Mouse (Mus musculus) embryonic facial prominence, embryonic 15.5 days (tissue): ENCODE results near the gene Nkain4. TPM values are rescaled to one million over a fixed set of nuclear protein-coding genes. Genes with fewer than 3 reads are reported as not detected.

Experiments
- ATAC-seq: fragments of 200-750 bp; cut with Nextera tagmentation; 2 replicates; pipeline ENCODE4 v1.8.0; 2017; ENCODE audit warnings: low read depth, moderate TSS enrichment; ENCODE audit not compliant: insufficient number of reproducible peaks, low FRiP score, low TSS enrichment
- H3K27ac ChIP-seq: fragments of 300-500 bp; sonication (generic); replicated peaks from 2 replicates; pipeline ENCODE4 v1.5.1; 2015; ENCODE audit warnings: mild to moderate bottlenecking, inconsistent platforms
- H3K27me3 ChIP-seq: fragments of 300-500 bp; sonication (generic); 2 replicates; pipeline ENCODE4 v1.6.1; 2015; ENCODE audit warnings: inconsistent platforms
- H3K36me3 ChIP-seq: fragments of 300-500 bp; sonication (generic); 2 replicates; pipeline ENCODE4 v1.6.1; 2015; ENCODE audit warnings: mild to moderate bottlenecking, inconsistent platforms
- H3K4me1 ChIP-seq: fragments of 300-500 bp; sonication (generic); 2 replicates; pipeline ENCODE4 v1.6.1; 2015; ENCODE audit warnings: inconsistent platforms
- H3K4me2 ChIP-seq: fragments of 300-500 bp; sonication (generic); replicated peaks from 2 replicates; pipeline ENCODE4 v1.6.1; 2015; ENCODE audit warnings: mild to moderate bottlenecking, inconsistent platforms
- H3K4me3 ChIP-seq: fragments of 300-500 bp; sonication (generic); replicated peaks from 2 replicates; pipeline ENCODE4 v1.5.1; 2015; ENCODE audit warnings: mild to moderate bottlenecking, inconsistent platforms
- H3K9ac ChIP-seq: fragments of 300-500 bp; sonication (generic); 2 replicates; pipeline ENCODE4 v1.6.1; 2015; ENCODE audit warnings: inconsistent platforms
- H3K9me3 ChIP-seq: fragments of 300-500 bp; sonication (generic); replicated peaks from 2 replicates; pipeline ENCODE4 v1.6.1; 2016; ENCODE audit warnings: inconsistent platforms
- WGBS: fragments of 180-500 bp; shearing (Covaris S2); methylation state at CpG from one replicate; pipeline ENCODE4 v1.1.7; 2015; 5-methylcytosine and 5-hydroxymethylcytosine counted together
- microRNA-seq: library from miRNA; unstranded; fragments of <30 nt; microRNA quantifications from one replicate; pipeline ENCODE4, GENCODE M21; 2016; ENCODE audit warnings: borderline number of aligned reads
- polyA plus RNA-seq: library from polyadenylated mRNA; unstranded; fragments of >200 nt; fragmentation: Nextera tagmentation; extraction: Ambion mirVana; gene quantifications from 2 replicates; pipeline ENCODE4 v1.2.1, GENCODE M21; 2015

The Nkain4 gene
- polyA plus RNA-seq, 1 experiment from 2014 or later, result 12.9 TPM

DNA sequence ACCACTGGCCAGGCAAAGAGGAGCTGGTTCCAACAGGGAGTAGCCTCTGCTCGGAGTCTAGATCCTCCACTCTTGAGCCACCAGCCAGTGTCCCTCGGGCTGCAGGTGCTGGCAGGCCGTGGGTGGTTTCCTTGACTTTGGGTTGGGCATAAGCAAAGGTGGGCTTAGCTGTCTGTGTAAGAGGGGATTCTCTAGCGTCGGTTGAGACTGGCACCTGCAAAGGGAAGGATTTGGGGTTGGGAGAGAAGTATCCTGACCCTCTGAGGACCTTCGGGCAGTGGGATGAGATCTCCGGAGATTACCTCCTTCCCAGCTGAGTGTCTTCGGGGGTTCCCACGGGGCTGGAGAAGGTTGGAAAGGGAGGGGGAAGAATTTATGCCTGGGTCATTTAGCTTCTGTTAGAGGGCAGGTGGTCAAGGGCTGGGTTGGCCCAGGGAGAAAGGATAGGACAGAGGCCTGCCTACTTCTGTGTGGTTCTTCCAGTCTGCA, 62.6 kb downstream of the Nkain4 start:
- 8% methylated on average over 9 of the region's 9 CpGs for WGBS
- Histone ChIP-seq H3K9me3 (no peaks in the 10 kb centered on the region), H3K27me3 (peaks cover 99% of the 10 kb centered on the region), H3K4me3 (no peak overlapping the region), H3K36me3 (no peaks in the 10 kb centered on the region), H3K9ac (no peak overlapping the region), H3K4me1 (peaks cover 26% of the 10 kb centered on the region), H3K27ac (no peak overlapping the region), H3K4me2 (no peak overlapping the region)
- ATAC-seq, result no peak

DNA sequence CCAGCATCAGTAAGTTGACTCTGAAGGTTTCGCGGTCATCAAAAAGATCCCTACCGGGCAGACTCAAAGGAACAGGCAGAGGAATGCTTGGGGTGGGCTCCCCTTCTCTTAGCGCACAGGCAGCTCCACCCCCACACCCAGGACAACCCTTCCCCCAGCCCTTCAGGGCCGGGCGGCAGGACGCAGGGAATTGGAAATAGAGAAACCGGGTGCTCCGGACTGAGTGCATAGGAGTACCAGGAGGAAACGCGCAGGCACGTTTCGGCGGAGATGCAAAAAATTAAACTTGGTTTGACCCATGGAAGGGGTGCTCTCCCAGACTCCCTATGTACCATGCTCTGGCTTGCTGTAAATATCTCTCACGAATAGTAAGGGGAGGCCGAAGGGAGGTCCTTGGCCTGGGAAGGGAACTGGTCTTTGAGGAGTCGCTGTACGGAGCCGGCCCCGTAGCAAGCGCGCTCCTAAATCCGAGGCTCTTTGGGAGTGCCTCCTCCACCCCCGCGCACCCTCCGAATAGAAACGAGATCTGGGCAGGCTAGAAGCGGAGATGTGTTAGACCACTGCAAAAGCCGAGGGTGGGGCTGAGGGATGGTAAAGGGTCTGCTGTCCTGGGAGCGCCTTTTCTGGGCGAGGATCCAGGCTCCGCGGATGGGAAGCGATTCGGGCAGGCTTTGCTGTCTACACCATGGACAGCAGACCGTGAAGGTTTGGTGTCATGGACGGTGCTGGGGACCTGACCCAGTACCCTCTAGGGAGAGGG, 63.2 kb downstream of the Nkain4 start:
- Histone ChIP-seq H3K36me3 (no peaks in the 10 kb centered on the region), H3K4me1 (peaks cover 26% of the 10 kb centered on the region), H3K4me3 (no peak overlapping the region), H3K4me2 (0 out of 2 replicates have a peak overlapping the region, but pooled peaks have one; percentile 8), H3K27me3 (peaks cover 95% of the 10 kb centered on the region), H3K9me3 (no peaks in the 10 kb centered on the region), H3K9ac (no peak overlapping the region), H3K27ac (no peak overlapping the region)
- under 1% methylated on average over 37 of the region's 37 CpGs for WGBS
- ATAC-seq, result no peak

- Histone ChIP-seq H3K36me3 (no peaks in the 10 kb centered on the region), H3K4me3 (no peak overlapping the region), H3K9me3 (no peaks in the 10 kb centered on the region), H3K27me3 (peaks cover 91% of the 10 kb centered on the region), H3K27ac (no peak overlapping the region), H3K9ac (no peak overlapping the region), H3K4me1 (peaks cover 26% of the 10 kb centered on the region), H3K4me2 (no peak overlapping the region)
- ATAC-seq, result no peak
- 4% methylated on average over 29 of the region's 29 CpGs for WGBS
These were observed 64.0 kb downstream of the Nkain4 start for GRCm38 (mm10) chr2:180890422-180891074.

DNA sequence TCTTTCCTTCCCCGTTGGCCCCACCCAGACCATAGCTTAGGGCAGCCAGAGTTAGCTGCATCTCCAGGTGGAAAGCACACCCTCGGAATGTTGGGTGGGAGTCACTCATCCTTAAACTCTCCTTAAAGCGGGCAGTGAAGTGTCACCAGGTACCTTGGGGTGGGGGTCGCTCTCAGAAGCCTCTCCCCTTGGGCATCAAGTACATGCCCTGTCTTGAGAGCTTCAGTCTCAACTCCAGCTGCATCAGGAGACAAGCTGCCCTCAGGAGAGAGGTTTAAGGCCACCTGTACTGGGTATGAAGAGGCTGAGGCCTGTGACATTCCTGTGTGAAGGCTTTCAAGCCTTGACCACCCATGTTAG, 64.6 kb downstream of the Nkain4 start:
- no peaks in the 10 kb centered on the region for H3K9me3 ChIP-seq
- no peak overlapping the region for H3K4me3 ChIP-seq
- peaks cover 87% of the 10 kb centered on the region for H3K27me3 ChIP-seq
- H3K9ac ChIP-seq, result no peak overlapping the region
- 16% methylated on average over 4 of the region's 4 CpGs for WGBS
- H3K36me3 ChIP-seq, result no peaks in the 10 kb centered on the region
- no peak overlapping the region for H3K27ac ChIP-seq
- no peak for ATAC-seq
- H3K4me1 ChIP-seq, result peaks cover 26% of the 10 kb centered on the region
- H3K4me2 ChIP-seq, result no peak overlapping the region

GRCm38 (mm10) chr2:180889271-180889920, 65.1 kb downstream of the Nkain4 start:
- H3K4me2 ChIP-seq, result no peak overlapping the region
- no peaks in the 10 kb centered on the region for H3K36me3 ChIP-seq
- no peak overlapping the region for H3K9ac ChIP-seq
- peaks cover 21% of the 10 kb centered on the region for H3K4me1 ChIP-seq
- no peak overlapping the region for H3K27ac ChIP-seq
- no peak for ATAC-seq
- H3K4me3 ChIP-seq, result no peak overlapping the region
- peaks cover 82% of the 10 kb centered on the region for H3K27me3 ChIP-seq
- H3K9me3 ChIP-seq, result no peaks in the 10 kb centered on the region
- WGBS, result 6% methylated on average over 19 of the region's 19 CpGs

DNA sequence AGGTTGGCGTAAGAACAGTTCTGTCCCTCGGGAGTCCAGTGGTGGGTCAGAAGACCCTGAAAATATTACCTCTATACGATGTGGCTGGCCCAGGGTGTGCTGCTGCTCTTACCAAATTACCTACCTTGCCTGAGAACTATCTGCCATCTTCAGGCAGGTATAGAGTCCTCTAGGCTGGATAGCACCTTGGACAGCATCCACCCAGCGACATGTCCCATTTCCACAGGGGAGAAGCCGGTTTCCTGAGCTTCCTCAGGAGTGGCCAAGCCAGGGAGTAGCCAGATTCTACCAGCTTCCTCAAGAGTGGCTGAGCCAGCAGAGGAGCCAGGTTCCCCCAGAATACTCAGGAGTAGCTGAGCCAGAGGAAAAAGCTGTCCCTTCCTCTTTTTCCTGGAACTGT, 69.2 kb downstream of the Nkain4 start:
- ATAC-seq, result no peak
- Histone ChIP-seq H3K4me2 (no peak overlapping the region), H3K9me3 (no peaks in the 10 kb centered on the region), H3K9ac (no peak overlapping the region), H3K27ac (no peak overlapping the region), H3K27me3 (peaks cover 41% of the 10 kb centered on the region), H3K4me1 (no peaks in the 10 kb centered on the region), H3K36me3 (no peaks in the 10 kb centered on the region), H3K4me3 (no peak overlapping the region)
- 64% methylated on average over 5 of the region's 5 CpGs for WGBS

Small RNAs within 50 kb of the gene (microRNA-seq; reads per million reads assigned to microRNA genes)
- gene Mir124a-3, result not detected

Other genes starting within 250 kb of the Nkain4 start
- 28.1 and 28.6 TPM in 2 replicates for gene Dido1, start 244.7 kb downstream of the Nkain4 start, polyA plus RNA-seq
- gene Gid8, start 244.6 kb downstream of the Nkain4 start, polyA plus RNA-seq, result 69.1 and 70.4 TPM in 2 replicates
- 3.3 and 3.7 TPM in 2 replicates for gene Slc17a9, start 229.4 kb downstream of the Nkain4 start, polyA plus RNA-seq
- gene Bhlhe23, start 177.8 kb downstream of the Nkain4 start, polyA plus RNA-seq, result 0.13 TPM in 1 of 2 replicates, not detected in the other
- 57.9 and 59.7 TPM in 2 replicates for gene Ythdf1, start 33.8 kb downstream of the Nkain4 start, polyA plus RNA-seq
- not detected in 2 replicates for gene Birc7, start 25.7 kb downstream of the Nkain4 start, polyA plus RNA-seq
- 135 and 144 TPM in 2 replicates for gene Arfgap1, start 12.5 kb upstream of the Nkain4 start, polyA plus RNA-seq
- 3.3 and 3.5 TPM in 2 replicates for gene Col20a1, start 31.8 kb upstream of the Nkain4 start, polyA plus RNA-seq
- 3.4 and 3.5 TPM in 2 replicates for gene Chrna4, start 88.8 kb upstream of the Nkain4 start, polyA plus RNA-seq
- gene Kcnq2, start 180.6 kb upstream of the Nkain4 start, polyA plus RNA-seq, result 0.39 and 0.42 TPM in 2 replicates
- 0.21 and 0.25 TPM in 2 replicates for gene Eef1a2, start 202.3 kb upstream of the Nkain4 start, polyA plus RNA-seq
- gene Ppdpf, start 232.5 kb upstream of the Nkain4 start, polyA plus RNA-seq, result 268 and 282 TPM in 2 replicates
- 1.5 and 1.6 TPM in 2 replicates for gene Ptk6, start 248.1 kb upstream of the Nkain4 start, polyA plus RNA-seq